Mouse (Mus musculus): ENCODE data around the gene Ranbp3l. TPM values are rescaled to one million over a fixed set of nuclear protein-coding genes. Genes with fewer than 3 reads are reported as not detected.

Gene Ranbp3l
- polyA plus RNA-seq, 1 experiment from 2014 or later: 7.6 TPM

DNA sequence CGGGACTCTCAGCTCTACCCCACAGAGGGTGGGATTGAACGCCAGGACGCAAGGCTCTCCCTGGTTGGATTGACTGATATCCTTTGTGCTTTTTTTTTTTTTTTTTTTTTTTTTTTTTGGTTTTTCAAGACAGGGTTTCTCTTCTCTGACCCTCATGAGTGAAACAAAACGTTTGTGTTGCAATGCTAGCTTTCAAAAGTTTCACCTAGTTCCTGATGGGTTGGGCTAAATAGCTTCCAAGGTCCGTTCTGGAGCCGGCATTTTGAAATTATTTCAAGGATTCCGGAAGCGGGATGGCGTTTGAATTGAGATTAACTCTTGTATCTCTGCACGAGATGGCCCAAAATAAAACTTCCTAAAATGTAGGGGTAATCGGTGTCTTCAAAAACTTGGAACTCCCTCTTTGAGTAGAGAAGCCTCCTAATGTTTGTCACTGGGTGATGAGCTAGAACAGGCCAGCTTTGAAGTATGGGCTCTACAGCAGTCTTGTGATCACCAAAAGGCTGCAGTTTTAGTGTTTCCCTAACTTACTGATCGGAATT lies 105.4 kb downstream of the Ranbp3l start:
- Histone ChIP-seq H3K27me3 (no peaks in the 10 kb centered on the region), H3K36me3 (no peaks in the 10 kb centered on the region), H3K4me1 (replicated peaks) (peaks cover 47% of the 10 kb centered on the region), H3K27ac (replicated peaks) (no peak overlapping the region), H3K4me3 (peak overlapping the region; percentile 92), H3K9me3 (no peaks in the 10 kb centered on the region), H3K4me2 (peak overlapping the region; percentile 66), H3K9ac (peak overlapping the region; percentile 91; the same call in 1 of the 2 replicates)
- no peak for ATAC-seq (ENCODE audit: low read depth)
- 58% methylated on average over 12 of the region's 12 CpGs for WGBS

DNA sequence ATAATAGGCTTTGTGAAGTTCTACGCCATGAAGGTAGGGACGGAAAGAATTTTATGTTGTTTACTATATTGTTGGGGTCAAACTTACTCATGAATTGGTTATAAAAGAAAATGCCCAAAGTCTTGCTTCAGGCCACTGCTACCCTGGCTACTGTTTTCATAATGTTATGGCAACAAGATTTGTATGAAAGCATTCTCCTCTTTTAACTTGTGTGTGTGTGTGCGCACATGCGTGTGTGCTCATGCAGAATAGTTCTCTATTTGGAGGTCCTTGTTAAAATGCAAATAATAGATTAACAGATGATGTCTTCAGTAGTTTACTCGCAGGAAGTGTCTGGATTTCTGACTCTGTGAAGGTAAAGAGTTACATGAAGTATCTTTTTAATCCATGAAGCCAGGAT lies 105.9 kb downstream of the Ranbp3l start:
- H3K36me3 ChIP-seq: no peaks in the 10 kb centered on the region
- no peaks in the 10 kb centered on the region for H3K9me3 ChIP-seq
- 0 out of 2 replicates have a peak overlapping the region, but pooled peaks have one; percentile 34 for H3K9ac ChIP-seq
- peaks cover 47% of the 10 kb centered on the region for H3K4me1 ChIP-seq (replicated peaks)
- H3K27me3 ChIP-seq: no peaks in the 10 kb centered on the region
- WGBS: 86% methylated on average over 5 of the region's 5 CpGs
- ATAC-seq (ENCODE audit: low read depth): no peak
- H3K27ac ChIP-seq (replicated peaks): no peak overlapping the region
- H3K4me2 ChIP-seq: peak overlapping the region; percentile 66
- H3K4me3 ChIP-seq: peak overlapping the region; percentile 92

DNA sequence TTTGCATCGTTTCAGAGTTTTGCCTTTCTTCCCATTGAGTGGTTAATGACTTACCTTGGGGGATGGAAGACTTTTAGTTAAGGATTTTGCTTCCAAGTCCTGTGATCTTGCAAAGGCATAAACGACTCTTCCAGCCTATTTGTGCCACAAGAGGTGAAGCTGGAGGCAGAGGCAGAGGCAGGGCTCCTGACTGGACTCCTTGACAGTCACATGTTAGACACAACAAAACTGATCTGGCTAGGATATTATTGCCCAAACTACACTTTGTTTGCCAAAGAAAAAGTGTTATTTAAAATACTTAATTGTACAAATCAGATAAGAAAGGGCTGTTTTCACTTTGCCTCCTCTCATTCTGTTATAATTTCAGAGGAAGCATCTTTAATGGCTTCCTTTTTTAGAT lies 106.4 kb downstream of the Ranbp3l start:
- Histone ChIP-seq H3K4me3 (no peak overlapping the region), H3K4me2 (peak overlapping the region; percentile 66; the same call in 1 of the 2 replicates), H3K36me3 (no peaks in the 10 kb centered on the region), H3K27me3 (no peaks in the 10 kb centered on the region), H3K9ac (no peak overlapping the region), H3K4me1 (replicated peaks) (peaks cover 47% of the 10 kb centered on the region), H3K9me3 (no peaks in the 10 kb centered on the region), H3K27ac (replicated peaks) (no peak overlapping the region)
- no peak for ATAC-seq (ENCODE audit: low read depth)
- WGBS: 28% methylated on average over 2 of the region's 2 CpGs

DNA sequence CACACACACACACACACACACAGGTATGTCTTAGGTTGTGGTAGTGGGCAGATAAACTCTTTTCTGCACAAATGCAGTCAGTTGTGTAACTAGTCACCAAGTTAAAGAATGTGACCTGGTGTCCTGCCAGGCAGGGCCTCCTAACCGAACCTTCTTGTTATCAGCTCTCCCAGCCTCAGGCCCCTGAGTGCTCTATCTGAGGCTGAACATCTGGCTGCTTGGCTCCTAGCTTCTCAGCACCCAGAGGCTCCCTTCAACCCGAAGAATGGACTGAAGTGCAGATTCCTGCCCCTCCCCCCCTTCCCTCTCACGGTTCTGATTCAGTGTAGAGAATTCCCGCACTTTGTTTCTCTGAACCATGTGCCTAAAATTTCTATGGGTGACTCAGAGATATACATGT lies 106.9 kb downstream of the Ranbp3l start:
- Histone ChIP-seq H3K36me3 (no peaks in the 10 kb centered on the region), H3K4me3 (no peak overlapping the region), H3K4me1 (replicated peaks) (peaks cover 47% of the 10 kb centered on the region), H3K9ac (0 out of 2 replicates have a peak overlapping the region, but pooled peaks have one; percentile 6), H3K27me3 (no peaks in the 10 kb centered on the region), H3K27ac (replicated peaks) (no peak overlapping the region), H3K4me2 (no peak overlapping the region), H3K9me3 (no peaks in the 10 kb centered on the region)
- WGBS: 21% methylated on average over 4 of the region's 4 CpGs
- no peak for ATAC-seq (ENCODE audit: low read depth)

DNA sequence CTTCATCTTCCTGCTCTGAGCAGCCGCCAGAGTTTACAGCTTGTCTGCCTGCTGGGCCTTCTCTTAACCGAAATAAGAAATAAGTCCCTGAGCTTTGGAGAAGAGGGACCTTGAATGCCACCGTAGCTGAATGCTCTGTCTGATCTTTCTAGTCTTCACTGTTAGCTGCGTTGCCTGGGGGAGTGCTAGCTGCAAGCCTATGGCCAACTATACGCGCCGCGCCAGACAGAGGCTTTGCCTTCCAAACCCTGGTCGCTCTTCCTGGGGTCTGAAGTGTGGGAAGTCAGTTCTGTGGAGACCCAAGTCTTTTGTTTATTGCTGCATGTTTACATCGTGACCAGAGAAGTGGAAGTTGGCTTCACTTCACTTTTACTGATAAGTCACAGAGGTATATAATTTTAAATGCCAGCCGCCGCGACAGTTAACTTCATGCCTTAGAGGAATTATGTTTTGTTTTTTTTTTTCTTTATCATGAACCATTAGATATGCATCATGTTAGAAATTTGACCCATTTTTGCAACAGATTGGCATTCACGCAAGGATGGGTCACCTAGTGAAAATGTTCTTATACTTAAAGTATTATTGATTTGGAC lies 108.0 kb downstream of the Ranbp3l start:
- no peak overlapping the region for H3K9ac ChIP-seq
- WGBS: 75% methylated on average over 14 of the region's 14 CpGs

DNA sequence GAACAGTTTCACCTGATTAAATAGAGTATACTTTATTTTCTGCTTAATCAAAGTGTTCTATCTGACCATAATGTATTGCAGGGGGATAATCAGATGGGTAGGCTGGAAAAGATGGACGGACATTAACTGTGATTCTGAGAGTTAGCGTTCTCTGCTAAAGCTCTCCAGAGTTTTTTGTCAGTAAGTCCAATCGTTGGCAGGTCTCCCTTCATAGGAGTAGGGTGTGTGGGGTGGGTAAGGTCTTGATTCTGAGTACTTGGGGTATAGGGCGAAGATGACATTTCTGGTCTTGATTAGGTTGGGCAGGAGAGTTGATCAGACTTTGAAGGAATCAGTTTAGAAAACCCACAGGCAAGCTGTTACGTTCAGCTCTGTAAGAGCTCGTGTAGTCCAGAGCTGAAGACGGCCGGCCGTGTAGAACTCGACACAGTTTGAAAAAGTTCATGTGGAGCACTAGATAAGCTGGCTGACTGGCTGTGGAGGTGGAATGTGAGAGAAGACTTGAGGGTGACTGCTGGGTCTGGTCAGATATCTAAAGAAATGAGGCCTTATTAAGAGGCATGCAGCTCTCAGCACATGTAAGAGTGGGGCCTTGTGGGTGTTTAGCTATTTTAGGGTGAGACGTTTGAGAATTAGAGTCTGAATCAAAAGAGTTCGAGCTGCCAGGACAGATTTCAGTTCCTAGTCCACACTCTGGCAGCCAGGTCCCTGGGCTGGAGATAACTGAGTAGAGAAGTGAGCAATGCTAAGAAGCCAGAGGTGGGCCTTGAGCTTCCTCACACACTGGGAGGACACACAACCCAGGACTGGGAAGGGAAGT lies 110.9 kb downstream of the Ranbp3l start:
- no peak for ATAC-seq (ENCODE audit: low read depth)

More for the DNA sequence above, 108.0 kb downstream of the Ranbp3l start:
- H3K4me1 ChIP-seq (replicated peaks): peaks cover 39% of the 10 kb centered on the region
- no peaks in the 10 kb centered on the region for H3K27me3 ChIP-seq
- no peak overlapping the region for H3K4me3 ChIP-seq
- no peak overlapping the region for H3K27ac ChIP-seq (replicated peaks)
- no peaks in the 10 kb centered on the region for H3K36me3 ChIP-seq
- H3K4me2 ChIP-seq: no peak overlapping the region
- no peak for ATAC-seq (ENCODE audit: low read depth)
- no peaks in the 10 kb centered on the region for H3K9me3 ChIP-seq

DNA sequence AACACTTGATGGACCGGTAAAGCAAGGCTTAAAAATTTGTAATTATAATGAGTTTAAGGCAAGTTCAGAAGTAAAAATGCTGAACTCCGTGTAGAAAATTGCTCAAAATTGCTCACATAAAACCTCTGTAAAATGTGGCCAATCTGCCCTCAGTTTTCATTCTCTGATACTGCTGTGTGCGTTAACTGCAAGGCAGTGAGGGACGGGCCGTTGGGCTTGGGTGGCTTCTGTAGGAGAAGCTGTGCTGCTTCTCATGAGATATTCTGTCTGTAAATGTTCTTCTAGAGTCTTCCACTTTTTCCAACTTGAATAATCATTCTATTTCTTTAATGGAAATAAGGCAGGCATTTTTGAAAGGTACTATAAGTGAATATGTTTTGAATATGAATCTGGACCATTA lies 111.9 kb downstream of the Ranbp3l start:
- H3K36me3 ChIP-seq: no peaks in the 10 kb centered on the region
- WGBS: 66% methylated on average over 5 of the region's 5 CpGs
- peaks cover 15% of the 10 kb centered on the region for H3K4me1 ChIP-seq (replicated peaks)
- no peaks in the 10 kb centered on the region for H3K27me3 ChIP-seq
- H3K4me2 ChIP-seq: no peak overlapping the region
- no peak overlapping the region for H3K27ac ChIP-seq (replicated peaks)
- H3K4me3 ChIP-seq: no peak overlapping the region
- no peak overlapping the region for H3K9ac ChIP-seq
- no peak for ATAC-seq (ENCODE audit: low read depth)
- H3K9me3 ChIP-seq: no peaks in the 10 kb centered on the region

More for the DNA sequence above, 110.9 kb downstream of the Ranbp3l start:
- Histone ChIP-seq H3K4me1 (replicated peaks) (peaks cover 23% of the 10 kb centered on the region), H3K27ac (replicated peaks) (no peak overlapping the region), H3K27me3 (no peaks in the 10 kb centered on the region), H3K36me3 (no peaks in the 10 kb centered on the region), H3K4me3 (no peak overlapping the region), H3K4me2 (no peak overlapping the region), H3K9ac (no peak overlapping the region), H3K9me3 (no peaks in the 10 kb centered on the region)
- WGBS: 90% methylated on average over 12 of the region's 12 CpGs

DNA sequence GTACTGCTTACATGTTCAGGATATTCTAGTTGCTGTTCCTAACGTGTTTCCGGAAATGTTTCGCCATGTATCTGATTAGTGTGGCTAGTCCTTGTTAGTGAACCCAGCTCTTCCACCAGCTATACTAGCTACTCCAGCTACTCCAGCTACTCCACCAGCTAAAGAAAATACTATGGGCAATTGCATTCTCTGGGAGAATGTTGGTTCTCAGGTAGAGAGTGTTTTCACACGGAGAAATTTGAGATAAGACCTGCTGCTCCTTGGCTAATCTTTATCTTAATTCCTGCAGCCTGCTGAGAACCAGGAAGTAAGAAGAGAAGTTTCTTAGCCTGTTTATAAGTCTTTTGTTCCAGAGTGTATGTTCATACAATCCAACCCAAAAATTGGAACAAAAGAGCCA lies 112.5 kb downstream of the Ranbp3l start:
- no peak overlapping the region for H3K9ac ChIP-seq
- H3K27ac ChIP-seq (replicated peaks): no peak overlapping the region
- no peaks in the 10 kb centered on the region for H3K36me3 ChIP-seq
- peaks cover 9% of the 10 kb centered on the region for H3K4me1 ChIP-seq (replicated peaks)
- H3K4me3 ChIP-seq: no peak overlapping the region
- H3K4me2 ChIP-seq: no peak overlapping the region
- no peak for ATAC-seq (ENCODE audit: low read depth)
- no peaks in the 10 kb centered on the region for H3K27me3 ChIP-seq
- no peaks in the 10 kb centered on the region for H3K9me3 ChIP-seq
- 80% methylated on average over 4 of the region's 4 CpGs for WGBS

DNA sequence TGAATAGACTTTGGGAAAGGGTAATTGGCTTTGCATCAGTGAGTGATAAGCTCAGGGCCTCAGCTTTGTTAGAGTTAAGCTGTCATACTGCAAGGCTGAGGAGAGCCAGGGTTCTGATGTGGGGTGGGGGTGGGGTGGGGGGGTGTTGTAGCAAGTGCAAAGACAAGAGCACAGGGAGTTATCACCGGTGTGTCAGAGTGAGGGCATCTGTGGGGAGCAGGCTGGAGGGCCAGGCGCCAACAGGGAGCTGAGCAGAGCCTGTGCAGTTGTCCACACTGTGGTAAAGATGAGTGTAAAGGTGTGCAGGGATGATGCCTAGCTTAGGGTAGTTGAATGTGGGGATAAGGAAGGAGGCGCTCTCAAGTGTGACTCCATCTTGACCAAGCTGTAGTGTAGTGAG lies 113.5 kb downstream of the Ranbp3l start:
- Histone ChIP-seq H3K9ac (no peak overlapping the region), H3K27me3 (no peaks in the 10 kb centered on the region), H3K4me1 (replicated peaks) (peaks cover 4% of the 10 kb centered on the region; the same call in 1 of the 2 replicates), H3K27ac (replicated peaks) (no peak overlapping the region), H3K36me3 (peaks cover 10% of the 10 kb centered on the region), H3K4me3 (no peak overlapping the region), H3K4me2 (no peak overlapping the region), H3K9me3 (no peaks in the 10 kb centered on the region)
- ATAC-seq (ENCODE audit: low read depth): no peak; the same call in 1 of the 2 replicates
- WGBS: 86% methylated on average over 3 of the region's 3 CpGs

DNA sequence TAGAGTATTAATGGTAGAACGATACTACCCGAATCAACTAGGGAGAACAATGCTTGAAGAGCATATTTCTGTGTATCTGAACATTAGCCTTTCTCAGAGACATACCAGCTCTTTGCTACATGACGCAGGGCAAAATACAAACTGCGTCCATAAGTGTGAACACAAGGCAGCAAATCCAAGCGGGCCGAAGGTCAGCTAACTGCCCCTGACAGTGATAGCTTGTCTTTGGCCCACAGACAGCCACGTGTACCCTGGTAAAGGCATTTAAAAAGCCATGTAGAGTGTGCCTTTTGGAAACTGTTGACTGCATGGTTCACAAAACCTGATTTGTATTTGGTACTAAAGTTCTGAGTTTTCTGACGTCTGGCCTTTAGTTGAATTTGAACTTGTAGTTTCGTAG lies 115.0 kb downstream of the Ranbp3l start:
- H3K4me3 ChIP-seq: no peak overlapping the region
- H3K27me3 ChIP-seq: no peaks in the 10 kb centered on the region
- WGBS: 88% methylated on average over 9 of the region's 9 CpGs
- no peaks in the 10 kb centered on the region; the same call in 1 of the 2 replicates for H3K4me1 ChIP-seq (replicated peaks)
- H3K9me3 ChIP-seq: no peaks in the 10 kb centered on the region
- H3K36me3 ChIP-seq: peaks cover 22% of the 10 kb centered on the region
- no peak overlapping the region for H3K27ac ChIP-seq (replicated peaks)
- no peak for ATAC-seq (ENCODE audit: low read depth)
- H3K9ac ChIP-seq: no peak overlapping the region
- H3K4me2 ChIP-seq: no peak overlapping the region

DNA sequence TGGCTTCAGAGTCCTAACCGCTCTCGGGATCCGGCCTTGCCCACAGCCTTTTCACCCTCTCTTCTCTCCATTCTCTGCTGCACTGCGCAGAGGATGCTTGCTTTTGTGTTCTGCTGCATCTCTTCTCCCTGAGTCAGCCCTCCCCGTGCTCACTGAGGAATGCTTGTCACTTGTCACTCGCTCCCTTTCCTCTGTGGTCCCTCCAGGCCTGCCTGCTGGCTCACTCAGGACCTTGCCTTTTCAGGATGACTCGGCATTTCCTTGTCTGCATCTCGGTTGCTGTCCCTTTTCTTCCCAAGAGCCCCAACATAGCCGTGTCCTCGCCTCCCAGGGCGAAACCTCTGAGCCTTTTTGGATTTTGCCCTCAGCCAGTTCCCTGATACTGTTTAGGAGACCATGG lies 119.1 kb downstream of the Ranbp3l start:
- Histone ChIP-seq H3K27ac (replicated peaks) (no peak overlapping the region), H3K9me3 (no peaks in the 10 kb centered on the region), H3K4me3 (no peak overlapping the region), H3K4me1 (replicated peaks) (no peaks in the 10 kb centered on the region), H3K36me3 (peaks cover 44% of the 10 kb centered on the region), H3K9ac (0 out of 2 replicates have a peak overlapping the region, but pooled peaks have one; percentile 17), H3K4me2 (no peak overlapping the region), H3K27me3 (no peaks in the 10 kb centered on the region)
- ATAC-seq (ENCODE audit: low read depth): no peak
- 76% methylated on average over 11 of the region's 11 CpGs for WGBS

DNA sequence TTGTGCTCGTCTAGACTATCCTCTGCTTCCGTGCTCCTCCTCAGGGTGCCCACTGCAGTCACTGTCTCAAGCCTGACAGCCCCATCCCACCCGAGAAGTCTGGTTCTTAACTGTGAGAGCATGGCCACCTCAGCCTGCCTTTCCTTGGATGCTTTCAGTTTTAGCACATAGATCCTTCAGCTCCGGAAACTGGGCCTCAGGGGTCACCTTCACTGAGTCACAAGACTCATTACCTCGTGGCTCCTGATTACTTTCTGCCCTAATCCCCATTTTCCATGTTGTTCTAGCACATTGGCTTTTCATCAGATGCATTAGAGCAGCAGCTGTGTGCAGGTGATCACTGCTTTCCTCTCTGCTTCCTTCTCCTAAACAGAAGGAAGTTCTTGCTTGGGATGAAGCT lies 119.7 kb downstream of the Ranbp3l start:
- no peak overlapping the region for H3K9ac ChIP-seq
- ATAC-seq (ENCODE audit: low read depth): no peak
- no peaks in the 10 kb centered on the region for H3K4me1 ChIP-seq (replicated peaks)
- no peaks in the 10 kb centered on the region for H3K27me3 ChIP-seq
- H3K9me3 ChIP-seq: no peaks in the 10 kb centered on the region
- H3K27ac ChIP-seq (replicated peaks): no peak overlapping the region
- WGBS: 87% methylated on average over 5 of the region's 5 CpGs
- H3K4me2 ChIP-seq: no peak overlapping the region
- H3K36me3 ChIP-seq: peaks cover 44% of the 10 kb centered on the region
- H3K4me3 ChIP-seq: no peak overlapping the region
